Mouse (Mus musculus) olfactory bulb, adult 2 months (tissue): ENCODE measurements around the gene Ikzf5. TPM values are rescaled to one million over a fixed set of nuclear protein-coding genes. Genes with fewer than 3 reads are reported as not detected.

ENCODE experiments used
- H3K27ac ChIP-seq: fragments of 200-500 bp; 2 replicates; pipeline ENCODE4 v1.5.1; 2012; ENCODE audit warnings: low read depth, low read length; ENCODE audit not compliant: insufficient read depth
- H3K4me1 ChIP-seq: fragments of 200-500 bp; 2 replicates; pipeline ENCODE4 v1.6.1; 2012; ENCODE audit warnings: low read length; ENCODE audit not compliant: control insufficient read depth, insufficient read depth
- H3K4me3 ChIP-seq: fragments of 200-500 bp; 2 replicates; pipeline ENCODE4 v1.5.1; 2012; ENCODE audit warnings: mild to moderate bottlenecking, low read depth, low read length, moderate library complexity; ENCODE audit not compliant: insufficient read depth
- CTCF ChIP-seq: fragments of 200-500 bp; IDR thresholded peaks from 2 replicates; pipeline ENCODE4 v1.5.1; 2012; ENCODE audit warnings: low read depth, mild to moderate bottlenecking, low read length, moderate library complexity; ENCODE audit not compliant: insufficient read depth
- POLR2A ChIP-seq: fragments of 200-500 bp; IDR thresholded peaks from 2 replicates; pipeline ENCODE4 v1.6.1; 2012; ENCODE audit warnings: mild to moderate bottlenecking, low read depth, low read length, moderate library complexity; ENCODE audit not compliant: insufficient read depth
- WGBS: fragments of 180-500 bp; shearing (Covaris S2); methylation state at CpG from one replicate; pipeline ENCODE4 v1.1.7; 2018; 5-methylcytosine and 5-hydroxymethylcytosine counted together
- polyA plus RNA-seq: library from polyadenylated mRNA; stranded (reverse); fragments of >200 nt; gene quantifications from 2 replicates; pipeline ENCODE4 v1.2.4, GENCODE M21; 2012; ENCODE audit warnings: low replicate concordance; ENCODE audit not compliant: missing spikeins, insufficient read depth, insufficient read length

Ikzf5 gene
- polyA plus RNA-seq, 1 experiment: not detected

DNA sequence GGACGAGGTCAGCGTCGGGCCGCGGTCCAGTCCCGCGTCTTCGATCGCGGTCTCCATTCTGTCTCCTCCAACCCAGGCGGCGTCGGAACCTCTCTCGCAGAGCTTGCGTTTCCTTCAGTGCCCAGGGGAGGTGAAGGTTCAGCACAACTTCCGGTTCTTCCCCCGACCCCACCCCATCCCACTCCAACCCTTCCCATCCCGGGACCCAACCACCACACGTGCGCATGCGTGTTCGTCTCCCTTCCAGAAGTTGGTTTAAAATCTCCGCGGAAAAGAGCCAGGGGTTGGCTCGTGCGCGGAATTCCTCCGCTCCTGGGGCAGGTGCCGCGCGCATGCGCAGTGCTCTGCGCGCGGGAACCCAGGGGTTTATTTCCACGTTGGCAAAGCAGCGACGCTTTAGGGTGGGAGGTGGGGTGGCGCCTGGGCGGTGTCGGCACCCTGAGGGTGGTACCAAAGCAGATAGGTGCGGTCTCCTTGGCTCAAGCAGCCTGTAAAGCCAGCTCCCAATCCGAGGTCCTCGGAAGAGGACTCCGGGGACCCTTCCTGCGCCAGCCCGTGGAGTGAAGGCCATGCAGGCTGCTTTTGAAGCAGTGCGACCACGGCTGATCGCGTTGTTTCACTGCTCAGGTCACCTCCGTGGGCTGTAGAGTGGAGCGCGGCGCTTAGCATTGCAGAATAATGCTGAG, 47.6 kb downstream of the Ikzf5 start, which contains the start of gene 2310057M21Rik:
Gene 2310057M21Rik, minus strand, starts transcription at position 145 of the 686 bp plus-strand sequence.
- WGBS: under 1% methylated on average over 55 of the region's 55 CpGs
- Histone ChIP-seq H3K4me3 (peak within 1 kb of the TSS; percentile 77), H3K27ac (peak within 1 kb of the TSS; percentile 36), H3K4me1 (peaks cover 2% of the 10 kb centered on the region)
- TF ChIP-seq CTCF (no peak), POLR2A (peak; percentile 84)

DNA sequence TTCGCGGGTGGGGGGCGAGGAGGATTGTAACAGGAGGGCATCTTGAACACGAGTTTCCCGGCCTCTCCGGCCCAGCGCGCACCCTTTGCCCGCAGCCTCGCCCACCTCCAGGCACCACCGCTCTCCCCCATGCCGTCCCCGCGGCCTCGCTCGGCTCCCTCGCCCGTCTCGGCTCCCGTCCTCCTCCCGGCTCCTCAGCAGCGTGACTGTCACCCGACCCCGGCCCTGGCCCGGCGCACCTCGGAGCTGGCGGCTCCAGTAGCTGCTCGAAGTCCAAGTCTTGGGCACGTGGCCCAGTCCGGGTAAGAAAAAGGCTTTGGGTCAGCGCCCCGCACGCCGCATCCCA, 48.1 kb downstream of the Ikzf5 start:
- Histone ChIP-seq H3K27ac (peak overlapping the region; percentile 7; the same call in 1 of the 2 replicates), H3K4me3 (peak overlapping the region; percentile 77), H3K4me1 (peaks cover 2% of the 10 kb centered on the region)
- WGBS: 1% methylated on average over 35 of the region's 35 CpGs
- no peak for TF ChIP-seq POLR2A
- no peak for TF ChIP-seq CTCF

DNA sequence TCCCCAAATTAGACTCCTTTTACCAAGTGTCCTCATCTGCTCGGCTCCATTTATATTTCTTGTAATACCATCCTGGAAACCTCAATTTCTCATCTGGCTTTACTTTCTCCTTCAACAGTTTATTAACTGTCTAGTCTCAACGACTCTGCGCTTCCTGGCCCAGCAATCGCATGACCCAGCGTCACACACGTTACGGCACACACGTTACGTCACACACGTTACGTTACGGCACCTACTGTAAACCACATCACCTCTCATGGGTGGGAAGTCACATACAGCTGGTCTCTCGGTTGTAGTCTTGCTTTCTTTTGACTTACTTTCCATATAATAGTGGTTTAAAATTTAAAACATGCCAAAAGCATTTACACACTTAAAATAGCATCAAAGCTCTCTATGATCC, 54.2 kb downstream of the Ikzf5 start:
- TF ChIP-seq CTCF (no peak), POLR2A (no peak)
- Histone ChIP-seq H3K27ac (no peak overlapping the region), H3K4me1 (peaks cover 2% of the 10 kb centered on the region), H3K4me3 (no peak overlapping the region)
- 97% methylated on average over 13 of the region's 13 CpGs for WGBS

DNA sequence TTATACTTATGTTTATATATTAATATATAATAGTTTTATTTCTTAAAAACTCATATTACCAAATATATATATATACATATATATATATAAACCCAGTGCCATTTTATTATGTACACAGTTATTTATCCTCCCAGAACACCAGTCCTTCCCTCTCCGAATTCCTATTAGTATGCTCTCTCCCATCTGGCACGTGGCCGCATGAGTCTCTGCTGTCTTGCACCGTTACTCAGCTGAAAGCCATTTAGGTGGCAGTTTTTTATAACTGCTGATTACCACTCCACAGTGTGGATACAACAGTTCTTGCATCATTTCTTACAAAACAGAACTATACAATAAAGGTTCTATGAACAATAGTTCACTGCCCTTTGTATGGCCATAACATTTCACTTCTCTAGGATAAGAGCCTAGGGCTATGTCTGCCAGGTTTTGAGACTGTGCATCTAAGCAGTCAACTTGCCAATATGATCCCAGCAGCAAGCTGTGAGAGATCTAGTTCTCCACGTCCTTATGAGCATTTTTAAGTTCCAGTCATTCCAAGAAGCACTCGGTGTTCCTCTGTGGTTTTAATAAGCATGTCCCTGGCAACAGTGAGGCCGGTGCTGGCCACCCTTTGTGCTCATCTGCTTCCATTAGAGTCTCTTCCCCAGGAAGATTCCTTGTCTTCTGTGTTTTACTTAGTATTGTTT, 64.3 kb downstream of the Ikzf5 start:
- no peaks in the 10 kb centered on the region for H3K4me1 ChIP-seq
- H3K4me3 ChIP-seq: no peak overlapping the region
- TF ChIP-seq CTCF (no peak), POLR2A (no peak)
- no peak overlapping the region for H3K27ac ChIP-seq
- 58% methylated on average over 7 of the region's 7 CpGs for WGBS

Other genes with a start within 250 kb of the Ikzf5 start
- gene 5430419D17Rik, start 236.1 kb downstream of the Ikzf5 start, polyA plus RNA-seq: not detected in 2 replicates
- not detected in 2 replicates for gene Cuzd1, start 88.2 kb downstream of the Ikzf5 start, polyA plus RNA-seq
- gene Fam24b, start 81.0 kb downstream of the Ikzf5 start, polyA plus RNA-seq: not detected in 2 replicates
- gene Fam24a, start 76.7 kb downstream of the Ikzf5 start, polyA plus RNA-seq: not detected in 2 replicates
- gene 2310057M21Rik, start 47.8 kb downstream of the Ikzf5 start, polyA plus RNA-seq: not detected in 2 replicates
- gene Pstk, start 39.4 kb downstream of the Ikzf5 start, polyA plus RNA-seq: not detected in 2 replicates
- gene Acadsb, start 80 bp upstream of the Ikzf5 start, polyA plus RNA-seq: not detected in 2 replicates
- not detected in 2 replicates for gene Hmx3, start 132.3 kb upstream of the Ikzf5 start, polyA plus RNA-seq
- gene Hmx2, start 138.3 kb upstream of the Ikzf5 start, polyA plus RNA-seq: not detected in 2 replicates
- gene Bub3, start 149.7 kb upstream of the Ikzf5 start, polyA plus RNA-seq: not detected in 2 replicates